Mouse (Mus musculus) v-Abl transformed pro-B cells (cell line): ENCODE results near the gene Bpifb1.
"Not testable (repeated sequence)": the region's sequence is repeated elsewhere in the genome, so short reads cannot be mapped to it uniquely, and the experiment has no call there.

Experiments
- in situ Hi-C, 2 experiments: fragments of 400-800 bp; cut with MboI; formaldehyde crosslinking; loops; one replicate each; pipeline ENCODE4 v1.15.1; 2025; ENCODE audit not compliant: unreplicated experiment in 2 of 2

The Bpifb1 gene

DNA sequence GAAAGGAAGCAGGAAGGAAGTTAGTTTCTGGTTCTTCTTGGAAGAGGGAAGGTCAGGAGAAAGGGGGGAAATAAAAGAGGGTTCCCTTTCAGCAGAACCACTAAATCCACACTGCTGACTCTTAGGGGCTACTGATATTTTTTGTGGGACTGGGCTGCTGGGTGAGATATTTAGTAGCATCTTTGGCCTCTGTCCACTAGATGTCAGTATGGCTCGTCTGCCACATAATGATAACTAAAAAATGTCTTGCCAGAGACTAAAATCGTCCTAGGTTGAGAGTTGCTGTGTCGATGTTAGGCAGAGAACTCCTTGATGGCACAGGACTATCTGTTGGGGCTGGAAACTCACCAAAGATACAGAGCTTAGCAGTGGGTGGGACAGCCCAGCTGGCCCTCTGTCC lies 18.5 kb downstream of the Bpifb1 start:
- in situ Hi-C loops: loop anchor here in 1 of 2 experiments (25.0 kb wide), 2 partner anchors 728 to 1553 kb away; partner anchors contain the start of gene Procr

GRCm38 (mm10) chr2:154211121-154211520 lies 20.5 kb downstream of the Bpifb1 start:
- in situ Hi-C loops: loop anchor here in 1 of 2 experiments (25.0 kb wide), 2 partner anchors 726 to 1551 kb away; partner anchors contain the start of gene Procr

DNA sequence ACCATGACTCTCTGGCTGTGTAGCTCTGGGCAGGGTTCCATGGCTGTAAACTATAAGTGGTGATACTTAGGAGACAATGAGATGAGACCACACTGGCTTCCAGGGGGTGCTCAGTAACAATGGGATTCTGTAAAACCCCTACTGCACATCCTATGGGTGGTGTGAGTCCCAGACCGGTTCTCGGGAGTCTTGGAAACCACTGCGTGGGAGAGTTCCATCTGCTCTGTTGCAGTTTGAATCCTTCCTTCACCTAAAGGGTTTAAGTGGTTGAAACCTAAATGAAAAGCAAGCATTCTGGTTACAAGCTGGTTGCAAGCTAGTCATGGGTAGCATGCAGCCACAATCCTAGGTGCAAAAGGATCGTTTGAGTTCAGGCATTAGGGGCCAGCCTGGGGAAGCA lies 21.3 kb downstream of the Bpifb1 start:
- in situ Hi-C loops: loop anchor here in 1 of 2 experiments (25.0 kb wide), 2 partner anchors 725 to 1550 kb away; partner anchors contain the start of gene Procr

GRCm38 (mm10) chr2:154215191-154215590 lies 24.6 kb downstream of the Bpifb1 start:
- in situ Hi-C loops: loop anchor here (5.0 to 25.0 kb wide), 6 partner anchors 72 to 1547 kb away; partner anchors contain the start of genes Cdk5rap1 (in 1 of the 2) and Procr (in 1 of the 2)

- in situ Hi-C loops: loop anchor here (5.0 to 25.0 kb wide), 6 partner anchors 67 to 1542 kb away; partner anchors contain the start of genes Cdk5rap1 (in 1 of the 2) and Procr (in 1 of the 2)
These were observed 29.3 kb downstream of the Bpifb1 start for GRCm38 (mm10) chr2:154219950-154220349.

GRCm38 (mm10) chr2:154223265-154223916 lies 32.8 kb downstream of the Bpifb1 start, which contains the start of gene Bpifb5:
Bpifb5 (plus strand) TSS chr2:154223742.
- in situ Hi-C loops: loop anchor here in 1 of 2 experiments (25.0 kb wide), 2 partner anchors 714 to 1539 kb away; partner anchors contain the start of gene Procr

- in situ Hi-C loops: loop anchor here in 1 of 2 experiments (25.0 kb wide), 2 partner anchors 713 to 1538 kb away; partner anchors contain the start of gene Procr
These were observed 33.3 kb downstream of the Bpifb1 start for GRCm38 (mm10) chr2:154223917-154224273.

GRCm38 (mm10) chr2:154226991-154227390 lies 36.4 kb downstream of the Bpifb1 start:
- in situ Hi-C loops: no loop called here

- in situ Hi-C loops: no loop called here
These were observed 37.2 kb downstream of the Bpifb1 start for GRCm38 (mm10) chr2:154227830-154228229.

- in situ Hi-C loops: no loop called here
These were observed 42.8 kb downstream of the Bpifb1 start for GRCm38 (mm10) chr2:154233426-154233825.

GRCm38 (mm10) chr2:154240771-154241170 lies 50.2 kb downstream of the Bpifb1 start:
- in situ Hi-C loops: no loop called here

GRCm38 (mm10) chr2:154242726-154243125 lies 52.1 kb downstream of the Bpifb1 start:
- in situ Hi-C loops: not testable (repeated sequence)

DNA sequence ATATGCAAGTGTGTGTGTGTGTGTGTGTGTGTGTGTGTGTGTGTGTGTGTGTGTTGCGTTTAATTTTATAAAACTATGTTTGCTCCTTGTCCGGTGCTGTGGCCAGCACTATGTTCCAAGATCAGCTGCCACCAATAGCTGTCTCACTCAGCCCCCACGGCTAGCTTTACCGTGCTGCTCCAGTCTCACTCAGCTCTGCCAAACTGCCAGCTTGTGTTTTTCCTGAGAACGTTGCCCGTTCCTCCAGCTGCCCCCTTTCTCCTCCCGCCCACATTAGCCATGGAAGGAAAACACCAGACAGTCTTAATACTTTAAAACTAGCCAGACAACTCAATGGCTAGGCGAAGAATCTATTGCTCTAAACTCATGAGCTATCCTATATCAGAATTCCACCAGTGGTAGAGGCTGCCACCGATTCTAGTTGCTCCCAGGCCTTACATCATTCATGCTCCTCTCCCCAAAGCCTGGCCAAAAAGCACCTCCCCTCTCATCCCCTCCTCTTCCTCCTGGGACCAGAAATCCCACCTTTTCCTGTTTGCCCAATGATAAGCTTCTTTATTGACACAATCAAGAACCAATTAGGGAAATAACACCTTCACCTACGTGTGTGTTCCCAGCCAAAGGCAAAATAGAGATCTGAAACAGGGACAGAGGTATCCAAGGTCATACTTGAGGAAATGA lies 52.9 kb downstream of the Bpifb1 start:
- in situ Hi-C loops: no loop called here

- in situ Hi-C loops: no loop called here
These were observed 54.7 kb downstream of the Bpifb1 start for GRCm38 (mm10) chr2:154245322-154245721.

- in situ Hi-C loops: not testable (repeated sequence)
These were observed 64.6 kb downstream of the Bpifb1 start for GRCm38 (mm10) chr2:154255254-154255653.

DNA sequence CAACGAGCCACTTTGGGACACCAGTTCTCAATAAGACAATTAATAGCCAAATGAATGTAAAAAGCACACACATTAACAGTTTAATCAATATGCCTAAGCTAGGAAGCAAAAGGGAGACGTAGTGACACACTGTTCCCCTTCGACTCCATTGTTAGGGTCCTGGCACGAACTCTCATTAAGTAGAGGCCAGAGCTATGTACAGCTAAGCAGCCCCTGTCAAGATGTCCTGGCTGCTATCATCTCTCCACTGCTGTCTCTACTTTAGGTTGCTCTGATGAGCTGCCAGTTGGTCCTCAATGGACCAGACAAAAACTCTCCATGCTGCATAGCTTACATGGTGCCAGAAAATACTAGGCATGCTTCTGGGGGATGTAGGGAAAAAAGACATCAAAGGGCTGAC lies 65.2 kb downstream of the Bpifb1 start:
- in situ Hi-C loops: no loop called here

DNA sequence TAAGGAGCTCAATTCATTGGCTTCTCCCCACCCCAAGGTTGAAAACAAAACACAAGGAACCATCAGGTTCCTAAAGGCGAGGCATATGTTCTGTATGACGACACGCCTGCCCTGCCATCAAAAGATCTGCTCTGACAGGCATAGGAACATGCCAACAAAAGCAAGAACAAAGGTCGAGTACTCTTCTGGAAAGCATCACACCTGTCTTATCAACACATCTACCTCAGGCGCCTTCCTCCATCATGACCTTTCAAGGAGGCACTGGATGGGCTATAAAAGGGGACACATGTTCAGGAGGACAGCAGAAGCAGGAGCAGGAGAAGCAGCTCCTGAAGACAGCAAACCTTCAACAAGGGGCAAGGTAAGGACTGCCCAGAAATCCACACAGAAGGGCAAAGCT lies 66.9 kb downstream of the Bpifb1 start, which contains the start of gene Bpifb9a:
Gene Bpifb9a (plus strand): TSS at position 301 of the 400 bp plus-strand sequence.
- in situ Hi-C loops: not testable (repeated sequence)

DNA sequence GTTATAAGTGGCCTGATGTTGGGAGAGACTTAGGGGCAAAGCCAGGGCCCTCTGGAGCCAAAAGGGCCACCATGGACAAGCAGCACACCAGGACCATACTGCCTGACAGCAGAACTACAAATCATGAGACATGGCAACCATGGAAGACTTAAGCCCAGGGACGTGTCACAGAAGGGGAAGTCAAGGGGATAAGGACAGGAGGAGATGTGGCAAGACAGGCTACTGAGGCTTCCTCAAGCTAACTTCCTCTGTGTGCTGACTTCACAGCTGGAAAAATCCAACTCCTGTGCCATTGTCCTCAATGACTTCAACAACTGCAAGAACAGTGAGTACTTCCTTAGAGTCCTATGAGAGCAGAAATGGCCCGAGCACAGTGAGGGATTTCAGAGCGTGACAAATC lies 73.8 kb downstream of the Bpifb1 start:
- in situ Hi-C loops: not testable (repeated sequence)
